Mouse (Mus musculus) heart, postnatal 0 days (tissue): ENCODE data around the gene Lef1. TPM values are rescaled to one million over a fixed set of nuclear protein-coding genes. Genes with fewer than 3 reads are reported as not detected.

ENCODE experiments used
- ATAC-seq: fragments of 200-750 bp; cut with Nextera tagmentation; 2 replicates; pipeline ENCODE4 v1.8.0; 2017; ENCODE audit warnings: low read depth, moderate number of reproducible peaks, moderate library complexity; ENCODE audit not compliant: insufficient read depth
- DNase-seq: peaks from one replicate; pipeline ENCODE4 v3.0.0-alpha.2; 2016; ENCODE audit warnings: low spot score
- H3K27ac ChIP-seq: fragments of 300-500 bp; sonication (generic); 2 replicates; pipeline ENCODE4 v1.5.1; 2014; ENCODE audit warnings: low read depth, mild to moderate bottlenecking
- H3K27me3 ChIP-seq: fragments of 300-500 bp; sonication (generic); 2 replicates; pipeline ENCODE4 v1.6.1; 2014; ENCODE audit warnings: low read length, mixed read lengths; ENCODE audit not compliant: control insufficient read depth, insufficient read depth
- H3K36me3 ChIP-seq: fragments of 300-500 bp; sonication (generic); replicated peaks from 2 replicates; pipeline ENCODE4 v1.6.1; 2014; ENCODE audit warnings: low read length, mixed read lengths; ENCODE audit not compliant: control insufficient read depth, insufficient read depth
- H3K4me1 ChIP-seq: fragments of 300-500 bp; sonication (generic); 2 replicates; pipeline ENCODE4 v1.6.1; 2014; ENCODE audit warnings: antibody characterized with exemption; ENCODE audit not compliant: control insufficient read depth, insufficient read depth
- H3K4me2 ChIP-seq: fragments of 300-500 bp; sonication (generic); 2 replicates; pipeline ENCODE4 v1.6.1; 2014; ENCODE audit warnings: low read depth, mild to moderate bottlenecking, low read length, moderate library complexity
- H3K4me3 ChIP-seq: fragments of 300-500 bp; sonication (generic); 2 replicates; pipeline ENCODE4 v1.5.1; 2014; ENCODE audit warnings: low read depth, low read length
- H3K9ac ChIP-seq: fragments of 300-500 bp; sonication (generic); replicated peaks from 2 replicates; pipeline ENCODE4 v1.6.1; 2014; ENCODE audit warnings: low read depth, low read length, mixed read lengths
- H3K9me3 ChIP-seq: fragments of 300-500 bp; sonication (generic); replicated peaks from 2 replicates; pipeline ENCODE4 v1.6.1; 2016; ENCODE audit warnings: low read length; ENCODE audit not compliant: control insufficient read depth
- CTCF ChIP-seq: IDR thresholded peaks from 2 replicates; pipeline ENCODE4 v1.5.1; 2016; ENCODE audit warnings: antibody characterized with exemption, control low read depth, low read depth
- EP300 ChIP-seq: IDR thresholded peaks from 2 replicates; pipeline ENCODE4 v1.6.1; 2016; ENCODE audit warnings: antibody characterized with exemption, low read depth
- WGBS: fragments of 180-500 bp; shearing (Covaris S2); extraction: QIAGEN DNeasy Blood & Tissue Kit; methylation state at CpG from one replicate; pipeline ENCODE4 v1.1.7; 2014; 5-methylcytosine and 5-hydroxymethylcytosine counted together
- polyA plus RNA-seq: library from polyadenylated mRNA; unstranded; fragments of >200 nt; fragmentation: Nextera tagmentation; extraction: Ambion mirVana; gene quantifications from 2 replicates; pipeline ENCODE4 v1.2.1, GENCODE M21; 2015
- total RNA-seq: library from RNA; depleted of rRNA; stranded (reverse); fragments of >200 nt; gene quantifications from 2 replicates; pipeline ENCODE4 v1.2.3, GENCODE M21; 2014; ENCODE audit warnings: low replicate concordance

Lef1 gene
- total and polyA plus RNA-seq, 2 experiments from 2014 or later = 0.87 TPM; not detected in 1

DNA sequence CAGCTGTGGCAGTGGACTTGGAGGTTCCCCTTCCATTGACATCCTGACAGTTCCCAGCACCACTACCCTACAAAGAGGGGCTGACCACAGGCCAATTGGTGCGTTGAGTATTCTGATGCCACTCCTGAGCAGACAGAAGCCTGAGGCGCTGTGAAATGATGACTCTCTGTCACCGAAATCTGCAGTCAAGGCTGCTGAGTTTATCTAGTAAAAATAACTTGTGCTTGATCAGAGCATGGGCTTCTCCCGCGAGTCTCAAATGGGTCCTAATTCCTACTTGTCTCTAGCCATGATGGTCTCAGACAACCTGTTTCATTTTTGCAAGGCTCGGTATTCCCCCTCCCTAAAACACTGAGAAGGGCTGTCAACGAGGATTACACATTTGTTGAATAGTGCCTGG is 44.8 kb downstream of the Lef1 start:
- DNase-seq = no peak
- no peak for ATAC-seq
- Histone ChIP-seq H3K4me3 (no peak overlapping the region), H3K9ac (no peak overlapping the region), H3K9me3 (no peaks in the 10 kb centered on the region), H3K27ac (no peak overlapping the region), H3K4me1 (peaks cover 2% of the 10 kb centered on the region; the same call in 1 of the 2 replicates), H3K27me3 (no peaks in the 10 kb centered on the region), H3K4me2 (no peak overlapping the region), H3K36me3 (no peaks in the 10 kb centered on the region)
- TF ChIP-seq CTCF (no peak), EP300 (no peak)
- 70% methylated on average over 7 of the region's 7 CpGs for WGBS

GRCm38 (mm10) chr3:131155657-131156056 is 45.4 kb downstream of the Lef1 start:
- H3K9me3 ChIP-seq = no peaks in the 10 kb centered on the region
- TF ChIP-seq EP300 = no peak
- no peak for TF ChIP-seq CTCF

GRCm38 (mm10) chr3:131156377-131156776 is 46.1 kb downstream of the Lef1 start:
- Histone ChIP-seq H3K4me2 (no peak overlapping the region), H3K36me3 (no peaks in the 10 kb centered on the region), H3K9ac (no peak overlapping the region), H3K4me1 (peaks cover 2% of the 10 kb centered on the region; the same call in 1 of the 2 replicates), H3K4me3 (no peak overlapping the region), H3K9me3 (no peaks in the 10 kb centered on the region), H3K27me3 (no peaks in the 10 kb centered on the region), H3K27ac (peak overlapping the region; percentile 22; the same call in 1 of the 2 replicates)
- no peak for TF ChIP-seq CTCF
- TF ChIP-seq EP300 = no peak
- ATAC-seq (no peak), DNase-seq (no peak)
- 29% methylated on average over 11 of the region's 11 CpGs for WGBS

More at GRCm38 (mm10) chr3:131155657-131156056, 45.4 kb downstream of the Lef1 start:
- H3K4me2 ChIP-seq = no peak overlapping the region
- no peak overlapping the region for H3K27ac ChIP-seq
- H3K27me3 ChIP-seq = no peaks in the 10 kb centered on the region
- no peak overlapping the region for H3K9ac ChIP-seq
- H3K4me1 ChIP-seq = peaks cover 2% of the 10 kb centered on the region; the same call in 1 of the 2 replicates
- 49% methylated on average over 3 of the region's 3 CpGs for WGBS
- H3K36me3 ChIP-seq = no peaks in the 10 kb centered on the region
- no peak overlapping the region for H3K4me3 ChIP-seq
- no peak for ATAC-seq
- no peak for DNase-seq

- Histone ChIP-seq H3K36me3 (no peaks in the 10 kb centered on the region), H3K4me2 (no peak overlapping the region), H3K27ac (no peak overlapping the region), H3K4me1 (peaks cover 2% of the 10 kb centered on the region; the same call in 1 of the 2 replicates), H3K9me3 (no peaks in the 10 kb centered on the region), H3K4me3 (no peak overlapping the region), H3K27me3 (no peaks in the 10 kb centered on the region), H3K9ac (no peak overlapping the region)
- TF ChIP-seq CTCF (no peak), EP300 (no peak)
- 70% methylated on average over 7 of the region's 7 CpGs for WGBS
- ATAC-seq = no peak
- no peak for DNase-seq
Observed at GRCm38 (mm10) chr3:131157471-131157870, 47.2 kb downstream of the Lef1 start.

DNA sequence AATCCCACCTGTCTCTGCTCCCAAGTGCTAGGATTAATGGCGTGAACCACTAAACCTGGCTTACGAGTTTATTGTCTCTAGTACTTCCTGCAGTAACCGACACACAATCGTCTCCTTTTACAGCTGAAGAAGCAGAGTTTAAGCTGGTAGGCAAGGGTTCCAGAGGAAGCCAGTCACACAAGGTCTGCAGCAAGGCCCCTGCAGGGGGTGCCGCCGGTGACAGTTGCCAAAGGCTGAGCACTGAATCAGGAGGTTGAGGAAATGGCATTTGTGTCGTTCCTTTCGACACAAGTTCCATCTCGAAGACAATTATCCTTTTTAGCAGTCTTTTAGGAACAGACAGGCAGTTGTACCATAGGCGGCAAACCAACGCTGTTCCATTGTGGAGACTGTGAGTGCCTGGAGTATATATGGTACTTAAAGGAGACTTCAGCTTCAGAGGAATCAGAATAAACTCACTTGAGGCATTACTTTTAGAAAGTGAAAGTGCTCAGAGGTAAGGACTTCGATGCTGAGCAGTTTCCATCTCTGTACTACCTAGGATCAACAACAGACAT is 49.0 kb downstream of the Lef1 start:
- DNase-seq (no peak), ATAC-seq (no peak)
- TF ChIP-seq EP300 = no peak
- no peak for TF ChIP-seq CTCF
- H3K27me3 ChIP-seq = no peaks in the 10 kb centered on the region
- H3K4me3 ChIP-seq = no peak overlapping the region
- H3K27ac ChIP-seq = no peak overlapping the region; the same call in 1 of the 2 replicates
- no peak overlapping the region for H3K4me2 ChIP-seq
- no peaks in the 10 kb centered on the region for H3K9me3 ChIP-seq
- H3K4me1 ChIP-seq = peaks cover 2% of the 10 kb centered on the region; the same call in 1 of the 2 replicates
- whole genome bisulfite sequencing = 62% methylated on average over 12 of the region's 12 CpGs
- H3K9ac ChIP-seq = no peak overlapping the region
- no peaks in the 10 kb centered on the region for H3K36me3 ChIP-seq
